Mouse (Mus musculus): ENCODE measurements at regions not wholly inside any gene's neighbourhood (a gene's known extent, or its start where the extent isn't known, plus 50 kb on each side); places are given as distances from the start of the nearest gene placed in this dataset.

DNA sequence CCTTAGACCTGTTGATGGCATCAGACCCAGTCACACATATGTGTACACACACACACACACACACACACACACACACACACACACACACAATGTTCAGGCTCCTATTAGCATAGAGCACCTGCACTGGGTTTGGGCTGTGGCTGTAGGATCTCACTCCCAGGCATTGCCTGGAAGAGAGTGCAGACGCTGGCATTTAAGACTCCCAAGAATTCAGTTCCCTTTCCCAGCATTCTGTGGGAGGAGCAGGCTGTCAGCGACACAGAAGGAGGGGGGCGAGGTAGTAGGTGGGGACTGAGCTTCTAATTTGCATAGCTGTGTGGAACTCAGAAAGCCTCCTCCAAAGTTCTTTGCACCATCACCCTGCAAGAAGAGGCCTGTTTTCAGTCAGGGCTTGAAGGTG lies 374.2 kb upstream of the Fam49b start:
- no peaks in the 10 kb centered on the region for H3K36me3 ChIP-seq (ENCODE audit: control insufficient read depth, insufficient read depth, low read length, poor library complexity, severe bottlenecking)
- DNase-seq (ENCODE audit: low read depth, low spot score): no peak
- no peaks in the 10 kb centered on the region for H3K27me3 ChIP-seq (ENCODE audit: control insufficient read depth, insufficient read depth, low read length, poor library complexity, severe bottlenecking)

DNA sequence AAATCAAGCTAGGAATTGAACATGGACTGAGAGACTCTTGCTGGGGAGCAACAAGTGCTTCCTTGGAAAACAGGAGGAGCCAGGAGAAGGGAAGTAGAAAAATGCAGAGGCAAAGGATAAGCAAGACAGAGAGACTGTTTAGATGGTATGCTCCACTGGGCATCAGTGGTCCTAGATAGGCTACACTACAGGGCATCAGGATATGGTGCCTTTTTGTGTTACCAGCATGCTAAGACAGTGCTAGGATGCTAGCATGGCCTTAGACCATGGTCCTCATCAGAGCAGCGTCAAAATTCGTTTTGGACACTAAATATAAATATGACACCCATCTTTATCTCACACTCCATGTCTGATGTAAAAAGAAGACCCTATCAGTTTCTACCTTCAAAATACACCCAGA lies 374.6 kb upstream of the Fam49b start:
- DNase-seq (ENCODE audit: low read depth, low spot score): no peak
- no peaks in the 10 kb centered on the region for H3K36me3 ChIP-seq (ENCODE audit: control insufficient read depth, insufficient read depth, low read length, poor library complexity, severe bottlenecking)
- no peaks in the 10 kb centered on the region for H3K27me3 ChIP-seq (ENCODE audit: control insufficient read depth, insufficient read depth, low read length, poor library complexity, severe bottlenecking)

DNA sequence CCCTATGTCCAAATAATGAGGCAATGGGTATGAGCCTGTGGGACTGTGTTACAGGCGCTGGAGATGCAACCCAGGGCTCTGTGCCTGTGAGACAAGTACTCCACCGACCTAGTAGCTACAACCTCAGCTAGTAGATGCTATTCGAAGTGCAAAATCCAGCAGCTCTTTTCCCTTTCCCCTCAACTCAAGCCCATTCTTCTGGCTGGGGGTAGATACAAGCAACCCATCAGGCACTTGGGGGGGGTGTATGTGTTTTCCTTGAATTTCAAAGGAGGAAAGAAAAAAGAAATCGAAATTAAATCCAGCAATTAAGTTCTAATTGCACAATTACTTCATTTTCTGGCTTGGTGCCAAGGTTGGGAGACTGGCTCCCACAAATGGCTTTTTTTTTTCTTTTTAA lies 372.4 kb upstream of the Gm21798 start:
- H3K27me3 ChIP-seq (ENCODE audit: control insufficient read depth, insufficient read depth, low read length, poor library complexity, severe bottlenecking): no peaks in the 10 kb centered on the region
- DNase-seq (ENCODE audit: low read depth, low spot score): no peak
- H3K36me3 ChIP-seq (ENCODE audit: control insufficient read depth, insufficient read depth, low read length, poor library complexity, severe bottlenecking): no peaks in the 10 kb centered on the region

DNA sequence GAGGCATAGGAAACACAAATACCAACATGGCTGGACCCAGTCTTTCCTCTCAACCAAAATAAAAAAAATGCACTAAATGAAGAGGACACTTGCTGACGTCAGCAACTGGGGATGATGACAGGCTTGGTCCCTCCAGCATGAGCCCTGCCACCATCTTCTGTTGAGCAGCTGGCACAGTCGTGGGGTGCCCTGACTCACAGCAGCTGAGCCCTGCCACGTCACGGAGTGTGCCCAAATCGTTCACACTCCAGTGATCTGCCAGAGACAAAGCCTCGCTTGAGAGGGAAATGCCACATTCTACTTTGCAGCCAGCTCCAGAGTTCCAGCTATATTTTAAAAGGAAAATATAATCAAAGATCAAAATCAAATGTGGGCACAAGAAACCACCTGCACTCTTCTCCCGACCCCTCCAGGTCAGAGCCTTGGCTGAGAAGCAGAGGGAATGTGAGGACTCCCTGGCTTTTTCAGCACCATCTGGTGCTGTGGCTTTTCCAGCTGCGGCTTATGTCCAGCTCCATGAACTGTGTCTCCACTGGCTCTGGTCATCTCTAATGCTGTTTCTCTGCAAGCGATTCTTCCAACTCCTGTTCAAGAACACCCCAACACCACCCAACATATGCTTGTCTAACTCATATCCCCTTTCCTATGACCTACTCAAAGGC lies 371.0 kb upstream of the Gm21798 start:
- H3K36me3 ChIP-seq (ENCODE audit: control insufficient read depth, insufficient read depth, low read length, poor library complexity, severe bottlenecking): no peaks in the 10 kb centered on the region
- no peaks in the 10 kb centered on the region for H3K27me3 ChIP-seq (ENCODE audit: control insufficient read depth, insufficient read depth, low read length, poor library complexity, severe bottlenecking)
- peak; percentile 68 for DNase-seq (ENCODE audit: low read depth, low spot score)

DNA sequence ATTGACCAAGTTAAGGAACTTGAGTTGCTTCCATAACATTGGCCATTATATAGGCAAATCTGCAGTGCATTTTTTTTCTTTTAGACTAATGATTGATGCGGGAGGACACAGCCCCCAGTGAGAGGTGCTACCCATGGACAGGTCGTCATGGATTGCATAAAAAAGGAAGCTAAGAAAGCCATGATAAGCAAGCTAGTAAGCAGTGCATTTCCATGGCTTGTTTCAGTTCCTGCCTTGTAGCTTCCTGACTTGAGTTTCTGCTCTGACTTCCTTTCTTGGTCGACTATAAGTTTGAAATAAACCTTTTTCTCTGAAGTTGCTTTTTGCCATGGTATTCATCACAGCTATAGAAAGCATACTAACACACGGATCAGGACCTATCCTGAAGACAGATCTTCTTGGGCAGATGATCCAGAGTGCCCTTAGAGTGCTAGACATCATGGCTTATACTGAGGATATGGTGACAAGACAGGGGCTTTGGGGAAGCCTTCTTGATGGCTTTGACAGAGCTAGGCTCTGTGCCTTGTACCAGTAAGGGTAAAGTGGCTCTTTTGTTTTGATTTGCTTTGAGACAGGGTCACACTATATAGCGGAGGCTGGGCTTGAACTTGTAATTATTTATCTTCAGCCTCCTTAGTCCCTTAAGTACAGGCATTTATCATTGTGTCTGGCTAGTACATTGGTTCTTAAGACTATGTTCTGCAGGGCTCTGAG lies 370.1 kb upstream of the Gm21798 start:
- no peaks in the 10 kb centered on the region for H3K36me3 ChIP-seq (ENCODE audit: control insufficient read depth, insufficient read depth, low read length, poor library complexity, severe bottlenecking)
- peak; percentile 66 for DNase-seq (ENCODE audit: low read depth, low spot score)

DNA sequence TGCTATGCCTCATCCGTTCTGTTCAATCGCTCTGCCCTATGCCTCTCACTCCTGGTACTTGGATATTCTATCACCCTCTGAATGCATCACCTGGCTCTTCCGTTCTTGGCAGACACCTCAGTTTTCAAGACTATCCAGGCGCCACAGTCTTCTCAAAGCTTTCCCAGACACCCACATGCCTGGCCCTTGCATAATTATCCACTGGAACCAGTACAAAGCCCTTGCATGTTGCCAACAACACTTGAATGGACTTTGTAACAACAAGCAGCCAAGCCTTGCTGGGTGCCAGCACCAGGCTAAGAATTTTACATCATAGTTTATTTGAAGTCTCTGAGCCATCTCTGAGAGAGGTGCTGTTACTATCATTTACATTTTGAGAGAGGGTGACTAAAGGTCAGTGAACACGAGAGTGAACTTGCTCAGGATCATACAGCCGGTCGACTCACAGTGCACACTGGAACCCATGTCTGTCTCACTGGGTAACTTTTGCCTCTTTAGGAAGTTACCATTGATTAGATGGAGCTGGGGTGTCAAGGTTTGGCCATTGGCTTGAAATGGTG lies 368.8 kb upstream of the Gm21798 start:
- H3K27me3 ChIP-seq (ENCODE audit: control insufficient read depth, insufficient read depth, low read length, poor library complexity, severe bottlenecking): no peaks in the 10 kb centered on the region
- no peaks in the 10 kb centered on the region for H3K36me3 ChIP-seq (ENCODE audit: control insufficient read depth, insufficient read depth, low read length, poor library complexity, severe bottlenecking)
- DNase-seq (ENCODE audit: low read depth, low spot score): no peak

More for the DNA sequence above, 370.1 kb upstream of the Gm21798 start:
- H3K27me3 ChIP-seq (ENCODE audit: control insufficient read depth, insufficient read depth, low read length, poor library complexity, severe bottlenecking): no peaks in the 10 kb centered on the region

DNA sequence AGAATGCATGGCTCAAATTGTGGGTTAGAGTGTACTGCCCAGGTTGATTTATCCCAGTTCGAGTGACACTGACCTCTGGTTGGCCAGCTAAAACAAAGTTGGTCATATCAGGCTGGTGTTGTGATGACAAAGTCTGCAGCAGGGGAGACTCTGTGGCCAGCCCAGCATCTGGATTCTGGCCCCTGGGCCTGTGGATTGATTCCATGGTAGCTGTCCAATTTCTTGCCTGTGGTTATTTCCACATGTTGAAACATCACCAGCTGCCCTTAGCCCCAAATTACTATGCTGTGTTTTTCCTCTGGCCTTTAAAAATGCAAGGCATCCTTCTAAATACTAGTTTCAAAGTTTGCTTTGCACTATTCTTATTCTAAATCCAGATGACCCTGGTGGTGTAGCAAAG lies 346.8 kb upstream of the Gm21798 start:
- DNase-seq (ENCODE audit: low read depth, low spot score): no peak
- no peaks in the 10 kb centered on the region for H3K27me3 ChIP-seq (ENCODE audit: control insufficient read depth, insufficient read depth, low read length, poor library complexity, severe bottlenecking)
- no peaks in the 10 kb centered on the region for H3K36me3 ChIP-seq (ENCODE audit: control insufficient read depth, insufficient read depth, low read length, poor library complexity, severe bottlenecking)

DNA sequence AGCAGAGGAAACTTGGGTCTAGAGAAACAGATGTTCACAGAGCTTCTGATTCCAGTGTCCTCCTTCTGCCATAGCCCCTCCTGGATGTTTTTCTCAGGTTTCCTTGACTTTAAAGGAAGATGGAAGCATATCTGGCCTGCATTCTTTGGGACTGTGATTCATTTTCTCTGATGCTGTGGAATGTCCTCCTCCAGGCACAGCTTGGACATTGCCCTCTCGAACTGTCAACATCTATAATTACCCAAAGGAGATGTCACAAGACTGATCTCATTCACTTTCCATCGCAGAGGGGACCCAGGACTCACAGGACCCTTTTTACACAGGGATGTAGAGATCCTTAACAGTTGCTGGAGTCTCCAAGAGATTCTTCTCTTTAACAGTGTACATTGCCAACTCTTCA lies 345.9 kb upstream of the Gm21798 start:
- Histone ChIP-seq H3K27me3 (ENCODE audit: control insufficient read depth, insufficient read depth, low read length, poor library complexity, severe bottlenecking) (no peaks in the 10 kb centered on the region), H3K36me3 (ENCODE audit: control insufficient read depth, insufficient read depth, low read length, poor library complexity, severe bottlenecking) (no peaks in the 10 kb centered on the region)
- DNase-seq (ENCODE audit: low read depth, low spot score): no peak

DNA sequence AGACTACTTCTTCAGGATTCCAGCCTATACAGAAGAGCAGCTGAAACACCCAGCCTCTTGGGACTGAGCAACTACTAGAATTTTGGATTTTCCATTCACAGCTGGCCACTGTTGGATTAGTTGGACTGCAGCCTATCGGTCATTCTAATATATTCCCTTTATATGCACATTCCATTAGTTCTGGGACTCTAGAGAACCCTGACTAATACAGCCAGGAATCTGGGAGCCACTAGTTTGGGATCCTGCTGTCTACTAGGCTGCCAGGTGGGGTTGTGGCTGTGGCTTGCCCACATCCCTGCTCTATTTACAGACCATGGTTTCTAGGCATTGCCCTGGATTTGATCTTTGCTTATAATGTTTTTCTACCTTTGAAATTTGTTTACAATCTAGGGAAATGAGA lies 343.3 kb upstream of the Gm21798 start:
- no peak for DNase-seq (ENCODE audit: low read depth, low spot score)
- H3K36me3 ChIP-seq (ENCODE audit: control insufficient read depth, insufficient read depth, low read length, poor library complexity, severe bottlenecking): no peaks in the 10 kb centered on the region
- no peaks in the 10 kb centered on the region for H3K27me3 ChIP-seq (ENCODE audit: control insufficient read depth, insufficient read depth, low read length, poor library complexity, severe bottlenecking)

DNA sequence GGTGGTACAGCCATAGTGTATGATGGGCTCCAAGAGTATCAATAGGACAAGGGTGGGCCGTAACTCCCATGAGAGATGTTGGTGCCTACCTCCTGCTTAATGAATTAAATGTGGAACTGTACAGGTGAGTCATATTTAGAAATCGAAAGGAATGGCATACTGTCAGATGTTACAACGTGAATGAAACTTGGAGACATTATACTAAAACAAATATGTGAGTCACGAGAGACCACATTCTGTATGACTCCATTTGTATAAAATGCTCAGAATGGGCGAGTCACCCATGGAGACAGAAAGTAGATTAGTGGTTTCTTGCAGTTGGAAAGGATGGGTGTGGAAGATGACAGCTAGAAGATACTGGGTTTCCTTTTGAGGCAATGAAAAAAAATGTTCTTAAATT lies 340.4 kb upstream of the Gm21798 start:
- H3K27me3 ChIP-seq (ENCODE audit: control insufficient read depth, insufficient read depth, low read length, poor library complexity, severe bottlenecking): no peaks in the 10 kb centered on the region
- no peak for DNase-seq (ENCODE audit: low read depth, low spot score)

DNA sequence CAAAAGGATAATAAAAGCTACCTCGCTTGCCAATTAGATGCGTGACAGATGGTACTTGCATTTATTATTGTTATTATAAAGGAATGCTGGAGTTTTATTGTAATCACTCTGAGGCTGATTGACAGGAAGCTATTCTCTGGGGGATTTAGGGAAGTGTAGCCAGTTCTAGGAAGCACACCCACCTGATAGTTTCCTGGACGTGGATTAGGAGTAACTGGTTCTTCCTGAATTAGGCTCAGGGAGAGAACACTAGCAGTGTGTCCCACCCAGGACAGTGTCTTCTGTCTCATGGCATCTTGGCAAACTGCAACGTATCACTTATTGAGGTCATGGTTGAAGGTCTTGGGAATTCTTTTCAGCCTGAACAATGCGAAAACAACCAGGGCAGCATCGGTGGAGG lies 336.9 kb upstream of the Gm21798 start:
- DNase-seq (ENCODE audit: low read depth, low spot score): no peak
- no peaks in the 10 kb centered on the region for H3K27me3 ChIP-seq (ENCODE audit: control insufficient read depth, insufficient read depth, low read length, poor library complexity, severe bottlenecking)
- no peaks in the 10 kb centered on the region for H3K36me3 ChIP-seq (ENCODE audit: control insufficient read depth, insufficient read depth, low read length, poor library complexity, severe bottlenecking)

More for the DNA sequence above, 340.4 kb upstream of the Gm21798 start:
- no peaks in the 10 kb centered on the region for H3K36me3 ChIP-seq (ENCODE audit: control insufficient read depth, insufficient read depth, low read length, poor library complexity, severe bottlenecking)

DNA sequence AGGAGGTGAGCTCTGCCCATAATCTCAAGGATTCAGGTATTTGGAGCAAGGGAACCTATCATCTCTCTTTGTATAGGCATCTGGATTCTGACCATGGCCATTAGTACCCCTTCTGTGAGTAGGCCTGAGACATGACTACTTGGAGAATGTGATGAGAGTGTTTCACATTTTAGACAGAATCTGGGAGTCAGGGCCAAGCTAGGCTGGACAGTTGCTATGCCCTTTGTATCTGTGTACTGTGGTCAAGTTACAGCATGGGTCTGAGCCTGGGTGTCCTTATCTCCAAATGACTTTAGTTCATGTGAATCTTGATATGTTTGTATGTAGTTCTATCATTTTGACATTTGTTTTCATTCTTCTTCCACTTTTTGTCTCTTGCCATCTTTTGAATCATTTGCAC lies 336.3 kb upstream of the Gm21798 start:
- no peaks in the 10 kb centered on the region for H3K27me3 ChIP-seq (ENCODE audit: control insufficient read depth, insufficient read depth, low read length, poor library complexity, severe bottlenecking)
- DNase-seq (ENCODE audit: low read depth, low spot score): no peak
- no peaks in the 10 kb centered on the region for H3K36me3 ChIP-seq (ENCODE audit: control insufficient read depth, insufficient read depth, low read length, poor library complexity, severe bottlenecking)

DNA sequence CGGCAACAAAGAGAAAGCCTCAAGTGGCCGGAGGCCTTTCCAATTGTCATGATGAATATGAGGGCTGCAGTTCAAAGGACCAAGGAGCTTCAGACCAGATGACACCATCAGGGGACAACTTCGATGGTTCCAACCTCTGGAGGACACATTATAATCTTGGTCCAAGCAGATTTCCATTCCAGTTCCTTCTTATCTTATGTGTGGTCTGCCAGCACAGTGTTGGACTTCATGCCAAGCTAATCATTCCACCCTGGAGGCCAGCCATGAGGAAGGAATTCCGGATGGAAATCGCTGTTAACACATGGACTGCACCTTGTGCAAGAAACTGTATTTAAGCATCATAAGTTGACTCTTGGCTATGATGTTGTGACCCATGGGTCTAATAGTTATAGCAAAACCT lies 334.5 kb upstream of the Gm21798 start:
- Histone ChIP-seq H3K27me3 (ENCODE audit: control insufficient read depth, insufficient read depth, low read length, poor library complexity, severe bottlenecking) (no peaks in the 10 kb centered on the region), H3K36me3 (ENCODE audit: control insufficient read depth, insufficient read depth, low read length, poor library complexity, severe bottlenecking) (no peaks in the 10 kb centered on the region)
- DNase-seq (ENCODE audit: low read depth, low spot score): no peak

DNA sequence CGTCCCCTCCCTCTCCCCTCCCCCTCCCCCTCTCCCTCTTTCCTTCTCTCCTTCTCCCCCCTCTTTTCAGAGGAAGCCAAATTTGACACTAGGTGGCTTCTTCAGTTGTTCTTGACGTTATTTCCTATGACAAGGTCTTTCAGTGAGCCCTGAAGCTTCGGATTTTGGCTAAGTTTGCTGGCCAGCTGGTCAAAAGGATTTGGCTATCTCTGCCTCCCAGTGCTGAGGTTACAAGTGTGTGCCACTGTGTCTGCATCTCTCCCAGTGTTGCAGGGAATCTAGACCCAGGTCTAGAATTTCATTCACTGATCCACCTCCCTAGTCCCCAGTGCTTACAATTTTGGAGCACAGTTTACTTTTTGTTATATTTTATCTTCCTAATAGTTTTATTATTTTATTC lies 329.7 kb upstream of the Gm21798 start:
- Histone ChIP-seq H3K27me3 (ENCODE audit: control insufficient read depth, insufficient read depth, low read length, poor library complexity, severe bottlenecking) (no peaks in the 10 kb centered on the region), H3K36me3 (ENCODE audit: control insufficient read depth, insufficient read depth, low read length, poor library complexity, severe bottlenecking) (no peaks in the 10 kb centered on the region)
- DNase-seq (ENCODE audit: low read depth, low spot score): no peak

DNA sequence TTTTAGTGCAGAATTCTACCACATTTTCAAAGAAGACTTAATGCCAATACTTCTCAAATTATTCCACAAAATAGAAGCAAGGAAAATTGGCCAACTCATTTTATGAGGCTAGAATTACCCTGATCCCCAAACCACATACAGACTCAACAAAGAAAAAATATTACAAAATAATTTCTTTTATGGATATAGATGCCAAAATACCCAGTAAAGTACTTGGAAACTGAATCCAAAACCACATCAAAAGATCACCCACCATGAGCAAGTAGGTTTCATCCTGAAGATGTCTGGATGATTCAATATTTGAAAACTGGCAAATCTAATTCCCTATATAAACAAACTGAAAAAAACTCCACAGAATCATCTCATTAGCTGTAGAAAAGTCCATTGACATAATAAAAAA lies 316.7 kb upstream of the Gm21798 start:
- Histone ChIP-seq H3K27me3 (ENCODE audit: control insufficient read depth, insufficient read depth, low read length, poor library complexity, severe bottlenecking) (no peaks in the 10 kb centered on the region), H3K36me3 (ENCODE audit: control insufficient read depth, insufficient read depth, low read length, poor library complexity, severe bottlenecking) (no peaks in the 10 kb centered on the region)
- DNase-seq (ENCODE audit: low read depth, low spot score): no peak

All from splenic B cell, adult 2 months (primary cell).